Mouse (Mus musculus): ENCODE measurements around the gene Tln2. TPM values are rescaled to one million over a fixed set of nuclear protein-coding genes. Genes with fewer than 3 reads are reported as not detected.

The Tln2 gene
- total RNA-seq, 2 experiments from 2014 or later, result 82.5 to 83.1 TPM

DNA sequence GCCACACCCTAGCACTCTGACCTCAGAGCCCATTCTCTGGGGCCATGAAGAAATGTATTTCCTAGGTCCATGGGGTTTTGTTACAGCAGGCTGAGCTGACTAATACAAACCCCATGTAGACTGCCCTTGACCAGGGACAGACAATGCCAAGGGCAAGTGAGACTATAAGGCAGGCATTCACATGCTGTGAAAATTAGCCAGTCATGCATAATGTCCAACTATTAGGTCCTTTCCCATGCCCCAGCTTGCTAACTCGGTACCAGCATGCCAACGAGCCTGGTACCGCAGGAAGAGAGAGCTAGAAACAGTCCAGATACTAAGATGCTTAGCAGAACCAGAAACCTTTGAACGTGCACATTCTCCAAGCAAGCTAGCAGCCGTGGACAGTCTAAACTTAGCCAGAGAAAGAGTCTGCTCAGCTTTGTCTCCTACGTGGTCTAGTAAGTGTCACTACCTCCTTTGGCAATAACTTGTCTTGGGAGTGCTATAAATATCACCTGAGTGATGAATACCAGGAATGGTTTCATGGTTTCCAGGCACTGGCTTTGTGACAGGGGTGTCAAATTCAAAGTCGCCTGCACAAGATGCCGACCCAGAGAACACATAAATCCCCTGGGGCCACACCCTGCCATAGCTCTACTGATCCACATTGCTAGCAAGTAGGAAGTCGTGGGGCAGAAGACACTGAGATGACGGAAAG is 22.2 kb upstream of the Tln2 start:
- Histone ChIP-seq H3K27ac (peak overlapping the region; percentile 93), H3K4me3 (peak overlapping the region; percentile 50)
- TF ChIP-seq CTCF (IDR thresholded peaks at IDR 0.05), result no peak
- intact Hi-C loops (cut with DNase I), result loop anchor here (5.0 kb wide), 1 partner anchor 51 kb away; no protein-coding TSS in a partner anchor
- DNase-seq, result peak; percentile 89

GRCm38 (mm10) chr9:67579541-67579940 is 20.0 kb upstream of the Tln2 start:
- intact Hi-C loops (cut with DNase I), result no loop called here
- DNase-seq, result no peak
- no peak for TF ChIP-seq CTCF (IDR thresholded peaks at IDR 0.05)
- Histone ChIP-seq H3K4me3 (no peak overlapping the region), H3K27ac (peak overlapping the region; percentile 20; the same call in 1 of the 2 replicates)

DNA sequence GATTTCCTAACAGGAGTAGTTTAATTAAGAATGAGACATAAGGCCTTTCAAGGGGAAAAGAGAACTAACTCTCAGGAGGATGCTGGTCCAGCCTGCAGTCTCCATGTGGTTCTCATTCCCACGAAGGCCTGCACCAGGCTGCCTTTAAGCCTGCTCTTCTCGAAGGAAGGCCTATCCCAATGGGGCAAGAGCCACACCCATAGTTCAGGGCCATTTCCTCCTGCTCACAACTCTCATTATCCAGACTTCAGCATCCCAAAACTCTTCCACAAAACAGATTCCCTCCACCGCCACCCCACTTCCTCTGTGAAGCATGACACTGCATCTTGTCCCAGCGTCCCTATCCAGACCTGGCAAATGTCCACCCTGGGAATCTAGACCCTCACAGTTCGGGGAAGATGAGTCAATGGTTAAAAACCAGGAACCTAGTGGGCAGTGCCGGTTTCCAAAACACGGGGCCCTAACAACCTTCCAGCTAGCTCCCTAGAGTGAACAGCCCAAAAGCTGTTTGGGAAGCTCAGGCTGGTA is 15.3 kb upstream of the Tln2 start:
- TF ChIP-seq CTCF (IDR thresholded peaks at IDR 0.05), result no peak
- Histone ChIP-seq H3K27ac (peak overlapping the region; percentile 48), H3K4me3 (no peak overlapping the region)
- intact Hi-C loops (cut with DNase I), result no loop called here
- DNase-seq, result peak; percentile 56

DNA sequence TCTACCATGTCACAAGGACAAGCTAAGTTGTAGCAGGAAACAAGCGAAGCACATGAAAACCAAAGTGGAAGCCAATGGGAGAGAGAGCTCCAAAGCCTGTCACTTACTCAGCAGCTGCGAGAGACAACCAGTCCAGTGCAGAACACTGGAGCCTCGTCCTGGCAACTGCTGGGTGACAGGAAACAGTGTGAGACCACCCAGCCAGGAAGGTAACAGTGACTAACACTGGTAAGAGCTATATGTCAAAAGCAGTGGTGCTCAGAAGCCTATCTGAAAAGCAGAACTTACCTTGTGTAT is 14.1 kb upstream of the Tln2 start:
- DNase-seq, result no peak
- peak overlapping the region; percentile 46 for H3K27ac ChIP-seq
- intact Hi-C loops (cut with DNase I), result no loop called here
- H3K4me3 ChIP-seq, result no peak overlapping the region
- TF ChIP-seq CTCF (IDR thresholded peaks at IDR 0.05), result no peak

GRCm38 (mm10) chr9:67572790-67573682 is 13.5 kb upstream of the Tln2 start:
- no peak for TF ChIP-seq CTCF (IDR thresholded peaks at IDR 0.05)
- no peak overlapping the region for H3K4me3 ChIP-seq
- no peak for DNase-seq
- H3K27ac ChIP-seq, result peak overlapping the region; percentile 46
- intact Hi-C loops (cut with DNase I), result no loop called here

GRCm38 (mm10) chr9:67565801-67566258 is 6.3 kb upstream of the Tln2 start:
- TF ChIP-seq CTCF (IDR thresholded peaks at IDR 0.05), result no peak
- peak; percentile 68 for DNase-seq
- intact Hi-C loops (cut with DNase I), result no loop called here

GRCm38 (mm10) chr9:67549811-67550501 is 9.5 kb downstream of the Tln2 start:
- DNase-seq, result no peak
- intact Hi-C loops (cut with DNase I), result no loop called here
- Histone ChIP-seq H3K27ac (peak overlapping the region; percentile 67), H3K4me3 (no peak overlapping the region)
- no peak for TF ChIP-seq CTCF (IDR thresholded peaks at IDR 0.05)

More at GRCm38 (mm10) chr9:67565801-67566258, 6.3 kb upstream of the Tln2 start:
- Histone ChIP-seq H3K27ac (peak overlapping the region; percentile 68), H3K4me3 (no peak overlapping the region)

GRCm38 (mm10) chr9:67549332-67549731 is 10.2 kb downstream of the Tln2 start:
- Histone ChIP-seq H3K4me3 (no peak overlapping the region), H3K27ac (peak overlapping the region; percentile 67)
- peak; percentile 73 for DNase-seq
- TF ChIP-seq CTCF (IDR thresholded peaks at IDR 0.05), result no peak
- intact Hi-C loops (cut with DNase I), result no loop called here

GRCm38 (mm10) chr9:67546650-67547049 is 12.9 kb downstream of the Tln2 start:
- no peak for DNase-seq
- TF ChIP-seq CTCF (IDR thresholded peaks at IDR 0.05), result no peak
- Histone ChIP-seq H3K27ac (no peak overlapping the region), H3K4me3 (no peak overlapping the region)
- intact Hi-C loops (cut with DNase I), result no loop called here

DNA sequence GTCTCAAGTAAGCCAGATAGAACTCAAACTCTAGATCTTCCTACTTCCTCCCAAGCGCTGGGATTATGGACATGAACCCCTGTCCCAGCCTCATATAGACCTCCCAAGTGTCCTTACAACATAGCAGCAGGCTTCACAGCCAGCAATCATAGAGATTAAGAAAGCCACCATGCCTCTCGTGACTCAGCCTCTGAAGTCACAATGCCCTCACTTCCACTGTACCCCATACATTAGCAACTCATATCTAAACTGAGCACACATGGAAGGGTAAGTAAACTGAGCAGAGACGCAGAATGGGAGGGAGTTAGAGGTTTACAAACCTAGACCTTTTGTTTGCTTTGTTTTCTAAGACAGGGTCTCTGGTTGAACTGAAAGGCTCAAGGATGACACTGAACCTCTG is 13.7 kb downstream of the Tln2 start:
- DNase-seq, result no peak
- no peak for TF ChIP-seq CTCF (IDR thresholded peaks at IDR 0.05)
- intact Hi-C loops (cut with DNase I), result no loop called here
- Histone ChIP-seq H3K27ac (peak overlapping the region; percentile 86), H3K4me3 (no peak overlapping the region)

- Histone ChIP-seq H3K4me3 (peak overlapping the region; percentile 37), H3K27ac (peak overlapping the region; percentile 86)
- TF ChIP-seq CTCF (IDR thresholded peaks at IDR 0.05), result no peak
- peak; percentile 58 for DNase-seq
- intact Hi-C loops (cut with DNase I), result no loop called here
Observed at GRCm38 (mm10) chr9:67544783-67545182, 14.7 kb downstream of the Tln2 start.

DNA sequence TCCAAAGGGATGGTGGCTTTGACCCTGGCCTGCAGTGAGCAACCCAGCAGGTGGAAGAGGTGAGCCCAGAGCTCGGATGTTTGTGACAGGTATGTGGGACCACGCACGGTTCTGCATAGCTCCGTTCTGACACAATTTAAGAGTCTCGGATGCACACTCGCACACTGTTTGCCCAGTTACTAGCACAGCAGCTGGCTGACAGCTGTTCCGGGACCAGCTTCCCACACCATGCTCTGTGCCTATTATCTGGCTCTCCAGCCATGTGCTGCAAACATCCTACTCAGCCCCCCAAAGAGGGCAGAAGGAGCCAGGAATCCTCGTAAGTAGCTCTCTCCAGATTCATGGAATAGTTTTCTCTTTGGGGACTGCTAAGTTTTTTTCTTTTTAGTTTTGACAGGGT is 17.6 kb downstream of the Tln2 start:
- no peak for TF ChIP-seq CTCF (IDR thresholded peaks at IDR 0.05)
- Histone ChIP-seq H3K27ac (no peak overlapping the region), H3K4me3 (no peak overlapping the region)
- no peak for DNase-seq
- intact Hi-C loops (cut with DNase I), result no loop called here
